Mouse (Mus musculus): ENCODE results near the gene 4930442H23Rik. TPM values are rescaled to one million over a fixed set of nuclear protein-coding genes. Genes with fewer than 3 reads are reported as not detected.
"Not testable (repeated sequence)": the region's sequence is repeated elsewhere in the genome, so short reads cannot be mapped to it uniquely, and the experiment has no call there.

4930442H23Rik gene
- polyA plus RNA-seq, 1 experiment = not detected

GRCm38 (mm10) chr10:81178927-81179326 lies 4.7 kb downstream of the 4930442H23Rik start:
- no peaks in the 10 kb centered on the region for H3K27me3 ChIP-seq (ENCODE audit: control insufficient read depth, insufficient read depth, low read length)
- peaks cover 23% of the 10 kb centered on the region for H3K4me1 ChIP-seq (ENCODE audit: control insufficient read depth, insufficient read depth, low read length)
- no peak for TF ChIP-seq POLR2A (IDR thresholded peaks at IDR 0.05; ENCODE audit: borderline replicate concordance, insufficient read depth, low read length)
- TF ChIP-seq CTCF (IDR thresholded peaks at IDR 0.05; ENCODE audit: borderline replicate concordance, insufficient read depth, low read depth, low read length) = no peak
- WGBS = 51% methylated on average over 11 of the region's 11 CpGs
- H3K27ac ChIP-seq (ENCODE audit: insufficient read depth, low read length) = no peak overlapping the region
- no peak for DNase-seq
- H3K4me3 ChIP-seq (replicated peaks; ENCODE audit: insufficient read depth, low read depth, low read length) = no peak overlapping the region

DNA sequence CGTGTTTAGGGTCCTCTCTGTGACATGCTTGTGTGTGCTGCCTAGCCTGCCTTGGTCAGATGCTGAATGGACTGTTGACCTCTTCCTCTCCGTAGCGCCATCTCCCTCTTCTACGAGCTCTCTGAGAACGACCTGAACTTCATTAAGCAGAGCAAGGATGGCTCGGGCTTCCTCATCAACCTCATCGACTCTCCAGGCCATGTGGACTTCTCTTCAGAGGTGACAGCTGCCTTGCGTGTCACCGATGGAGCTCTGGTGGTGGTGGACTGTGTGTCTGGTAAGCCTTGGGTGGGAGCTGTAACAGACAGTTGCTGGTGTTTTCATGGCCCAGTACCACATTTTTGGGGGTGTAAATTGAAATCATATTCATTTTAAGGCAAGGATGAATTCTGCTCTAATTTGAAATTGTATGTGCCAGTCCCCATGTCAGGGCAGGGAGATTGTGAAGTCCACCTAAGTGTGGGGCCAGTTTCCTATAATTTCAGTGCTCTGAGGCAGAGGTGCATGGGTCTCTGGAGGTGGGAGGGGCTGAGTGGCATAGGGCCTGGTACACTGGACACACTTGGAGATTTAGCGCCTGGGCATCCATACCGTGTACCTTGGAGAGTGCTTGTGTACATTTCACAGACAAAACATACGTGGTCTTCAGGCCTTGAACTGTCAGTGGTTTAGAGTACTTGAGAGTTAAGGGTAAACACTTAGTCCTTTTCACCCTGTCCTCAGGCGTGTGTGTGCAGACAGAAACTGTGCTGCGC lies 5.5 kb downstream of the 4930442H23Rik start:
- Histone ChIP-seq H3K27ac (ENCODE audit: insufficient read depth, low read length) (no peak overlapping the region), H3K4me3 (replicated peaks; ENCODE audit: insufficient read depth, low read depth, low read length) (peak overlapping the region; percentile 81), H3K27me3 (ENCODE audit: control insufficient read depth, insufficient read depth, low read length) (no peaks in the 10 kb centered on the region), H3K4me1 (ENCODE audit: control insufficient read depth, insufficient read depth, low read length) (peaks cover 18% of the 10 kb centered on the region)
- no peak for DNase-seq
- WGBS = 35% methylated on average over 14 of the region's 14 CpGs
- no peak for TF ChIP-seq POLR2A (IDR thresholded peaks at IDR 0.05; ENCODE audit: borderline replicate concordance, insufficient read depth, low read length)
- TF ChIP-seq CTCF (IDR thresholded peaks at IDR 0.05; ENCODE audit: borderline replicate concordance, insufficient read depth, low read depth, low read length) = no peak

- DNase-seq = peak; percentile 61 to 65
- no peaks in the 10 kb centered on the region for H3K27me3 ChIP-seq (ENCODE audit: control insufficient read depth, insufficient read depth, low read length)
- H3K4me1 ChIP-seq (ENCODE audit: control insufficient read depth, insufficient read depth, low read length) = peaks cover 21% of the 10 kb centered on the region
- under 1% methylated on average over 16 of the region's 16 CpGs for WGBS
- no peak for TF ChIP-seq CTCF (IDR thresholded peaks at IDR 0.05; ENCODE audit: borderline replicate concordance, insufficient read depth, low read depth, low read length)
- TF ChIP-seq POLR2A (IDR thresholded peaks at IDR 0.05; ENCODE audit: borderline replicate concordance, insufficient read depth, low read length) = no peak
- H3K4me3 ChIP-seq (replicated peaks; ENCODE audit: insufficient read depth, low read depth, low read length) = peak overlapping the region; percentile 81
- peak overlapping the region; percentile 69; the same call in 1 of the 2 replicates for H3K27ac ChIP-seq (ENCODE audit: insufficient read depth, low read length)
These were observed 6.1 kb downstream of the 4930442H23Rik start for GRCm38 (mm10) chr10:81177491-81177925.

- peak; percentile 99 to 100 for DNase-seq
- WGBS = under 1% methylated on average over 77 of the region's 77 CpGs
These were observed 7.0 kb downstream of the 4930442H23Rik start, which contains the start of gene Eef2 for GRCm38 (mm10) chr10:81176466-81177271. Eef2 (plus strand) TSS chr10:81176631.

GRCm38 (mm10) chr10:81175936-81176465 lies 7.6 kb downstream of the 4930442H23Rik start:
- Histone ChIP-seq H3K27ac (ENCODE audit: insufficient read depth, low read length) (peak overlapping the region; percentile 65; the same call in 1 of the 2 replicates), H3K4me1 (ENCODE audit: control insufficient read depth, insufficient read depth, low read length) (peaks cover 21% of the 10 kb centered on the region), H3K4me3 (replicated peaks; ENCODE audit: insufficient read depth, low read depth, low read length) (peak overlapping the region; percentile 45), H3K27me3 (ENCODE audit: control insufficient read depth, insufficient read depth, low read length) (no peaks in the 10 kb centered on the region)
- WGBS = under 1% methylated on average over 13 of the region's 13 CpGs
- no peak for DNase-seq
- no peak for TF ChIP-seq POLR2A (IDR thresholded peaks at IDR 0.05; ENCODE audit: borderline replicate concordance, insufficient read depth, low read length)
- no peak for TF ChIP-seq CTCF (IDR thresholded peaks at IDR 0.05; ENCODE audit: borderline replicate concordance, insufficient read depth, low read depth, low read length)

More at GRCm38 (mm10) chr10:81176466-81177271, 7.0 kb downstream of the 4930442H23Rik start, which contains the start of gene Eef2:
- H3K4me1 ChIP-seq (ENCODE audit: control insufficient read depth, insufficient read depth, low read length) = peaks cover 21% of the 10 kb centered on the region
- H3K27me3 ChIP-seq (ENCODE audit: control insufficient read depth, insufficient read depth, low read length) = no peaks in the 10 kb centered on the region
- peak within 1 kb of the TSS; percentile 69 for H3K27ac ChIP-seq (ENCODE audit: insufficient read depth, low read length)
- H3K4me3 ChIP-seq (replicated peaks; ENCODE audit: insufficient read depth, low read depth, low read length) = peak within 1 kb of the TSS; percentile 81
- no peak for TF ChIP-seq CTCF (IDR thresholded peaks at IDR 0.05; ENCODE audit: borderline replicate concordance, insufficient read depth, low read depth, low read length)
- peak; percentile 100 for TF ChIP-seq POLR2A (IDR thresholded peaks at IDR 0.05; ENCODE audit: borderline replicate concordance, insufficient read depth, low read length)

DNA sequence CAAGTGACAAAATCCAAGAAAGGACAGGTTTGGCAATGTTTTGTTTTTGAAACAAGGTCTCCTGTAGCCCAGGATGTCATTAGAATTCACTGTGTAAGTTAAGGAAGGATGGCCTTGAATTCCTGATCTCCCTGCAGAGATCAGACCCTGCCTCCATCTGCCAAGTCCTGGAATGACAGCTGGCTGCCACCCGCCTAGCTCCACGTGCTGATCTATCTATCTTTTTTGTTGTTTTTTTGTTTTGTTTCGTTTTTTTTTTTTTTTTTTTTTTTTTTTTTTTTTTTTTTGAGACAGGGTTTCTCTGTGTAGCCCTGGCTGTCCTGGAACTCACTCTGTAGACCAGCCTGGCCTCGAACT lies 8.3 kb downstream of the 4930442H23Rik start:
- not testable (repeated sequence) for DNase-seq; H3K27ac ChIP-seq (ENCODE audit: insufficient read depth, low read length)
- 0% methylated on average over 4 of the region's 4 CpGs for WGBS

DNA sequence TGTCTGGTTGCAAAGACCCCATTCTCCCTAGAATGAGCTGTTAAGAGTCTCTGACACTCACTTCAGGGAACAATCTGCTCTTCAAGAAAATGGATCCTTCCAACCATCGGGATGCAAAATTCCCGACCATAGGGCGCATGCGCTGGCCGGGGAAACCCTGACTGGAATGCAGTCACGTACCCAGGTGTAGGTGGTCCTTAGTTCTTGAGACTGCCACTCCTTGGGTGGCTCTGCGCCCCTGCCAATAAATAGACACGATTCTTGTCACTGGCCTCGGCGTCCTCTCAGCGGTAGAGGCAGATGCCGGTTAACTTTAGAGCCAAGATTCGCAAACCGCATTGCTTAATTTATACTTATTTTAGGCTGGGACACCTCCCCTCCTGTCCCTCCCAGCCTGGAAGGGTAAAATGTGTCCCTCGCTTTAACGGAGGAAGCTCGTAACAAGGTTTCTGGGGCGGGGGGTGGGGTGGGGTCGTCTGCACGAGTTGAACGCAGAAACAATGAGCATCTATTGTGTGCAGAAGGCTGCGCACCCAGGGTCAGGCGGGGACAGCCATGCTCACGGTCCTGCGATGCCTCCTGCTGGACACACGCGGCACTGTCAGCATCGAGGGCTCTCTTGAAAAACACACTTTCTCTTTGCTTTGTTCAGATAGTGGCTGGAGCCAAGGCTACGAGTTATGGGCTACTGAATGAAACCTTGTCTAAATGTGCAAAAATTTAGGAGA lies 8.9 kb downstream of the 4930442H23Rik start:
- TF ChIP-seq CTCF (IDR thresholded peaks at IDR 0.05; ENCODE audit: borderline replicate concordance, insufficient read depth, low read depth, low read length) (peak; percentile 99), POLR2A (IDR thresholded peaks at IDR 0.05; ENCODE audit: borderline replicate concordance, insufficient read depth, low read length) (0 out of 2 replicates have a peak, but pooled peaks have one; percentile 15)
- peak overlapping the region; percentile 88 for H3K27ac ChIP-seq (ENCODE audit: insufficient read depth, low read length)
- DNase-seq = peak; percentile 91 to 95
- peaks cover 21% of the 10 kb centered on the region for H3K4me1 ChIP-seq (ENCODE audit: control insufficient read depth, insufficient read depth, low read length)
- under 1% methylated on average over 29 of the region's 29 CpGs for WGBS
- H3K27me3 ChIP-seq (ENCODE audit: control insufficient read depth, insufficient read depth, low read length) = no peaks in the 10 kb centered on the region
- peak overlapping the region; percentile 65 for H3K4me3 ChIP-seq (replicated peaks; ENCODE audit: insufficient read depth, low read depth, low read length)

More for the DNA sequence above, 8.3 kb downstream of the 4930442H23Rik start:
- peaks cover 21% of the 10 kb centered on the region for H3K4me1 ChIP-seq (ENCODE audit: control insufficient read depth, insufficient read depth, low read length)
- H3K4me3 ChIP-seq (replicated peaks; ENCODE audit: insufficient read depth, low read depth, low read length); H3K27me3 ChIP-seq (ENCODE audit: control insufficient read depth, insufficient read depth, low read length): not testable (repeated sequence)

Data from cerebellum, adult 2 months (tissue).